Mouse (Mus musculus): ENCODE results near the gene Fbxw14. TPM values are rescaled to one million over a fixed set of nuclear protein-coding genes. Genes with fewer than 3 reads are reported as not detected.
"Not testable (repeated sequence)": the region's sequence is repeated elsewhere in the genome, so short reads cannot be mapped to it uniquely, and the experiment has no call there.

Gene Fbxw14
- total RNA-seq (2021), result not detected
- long read RNA-seq, experiment 1, result 0 reads
- long read RNA-seq, experiment 2, result 0 reads

DNA sequence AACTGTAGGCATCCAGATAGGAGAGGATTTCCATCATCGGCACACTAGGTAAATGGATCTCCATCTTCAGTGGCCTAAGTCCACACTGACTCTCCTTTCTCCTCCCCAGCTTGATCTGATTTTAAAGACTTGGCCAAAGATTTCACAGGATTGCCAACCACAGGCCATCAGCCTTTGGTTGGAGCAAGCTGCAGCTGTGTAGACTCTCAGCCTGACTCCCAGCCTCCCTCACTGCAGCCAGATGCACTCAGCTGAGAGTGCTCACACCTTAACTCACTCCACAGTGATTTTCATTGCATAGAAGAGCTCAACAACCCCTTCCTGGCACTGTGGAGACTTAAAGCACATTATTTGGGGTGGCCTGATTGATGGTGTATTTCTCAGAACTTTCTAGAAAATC lies at the start of gene Fbxw14:
TSS of gene Fbxw14 (minus strand) at position 101 of the 400 bp plus-strand sequence.
- DNase-seq (ENCODE audit: low spot score in 2 of 2), result not testable (repeated sequence)

DNA sequence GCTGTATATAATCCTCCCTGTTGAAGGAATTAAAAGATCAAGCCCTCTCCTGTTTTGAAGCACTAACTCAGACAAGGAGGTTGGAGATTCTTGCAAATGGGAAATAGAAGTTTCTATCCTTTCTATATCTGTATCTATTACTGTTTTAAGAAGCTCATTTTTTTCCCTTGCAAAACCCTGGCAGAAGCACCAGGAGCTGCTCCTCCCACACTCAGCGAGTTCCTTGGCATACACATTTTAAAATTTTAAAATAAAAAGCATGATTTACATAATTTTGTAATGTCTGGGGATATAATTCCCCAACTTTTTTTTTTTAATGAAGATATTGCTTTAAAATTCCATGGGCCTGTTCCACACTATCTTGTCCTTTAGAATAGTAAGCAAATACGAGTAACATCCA lies 24.4 kb downstream of the Fbxw14 start:
- no peak for DNase-seq (ENCODE audit: low spot score in 2 of 2)

DNA sequence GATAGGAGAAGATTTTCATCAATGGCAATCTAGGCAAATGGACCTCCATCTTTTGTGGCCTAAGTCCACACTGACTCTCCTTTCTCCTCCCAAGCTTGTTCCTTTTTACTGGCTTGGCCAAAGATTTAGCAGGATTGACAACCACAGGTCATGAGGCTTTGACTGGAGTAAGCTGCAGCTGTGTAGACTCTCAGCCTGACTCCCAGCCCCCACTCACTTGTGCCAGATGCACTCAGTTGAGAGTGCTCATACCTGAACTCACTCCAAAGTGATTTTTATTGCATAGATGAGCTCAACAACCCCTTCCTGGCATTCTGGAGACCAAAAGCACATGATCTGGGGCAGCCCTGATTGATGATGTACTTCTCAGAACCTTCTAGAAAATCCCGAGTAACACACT lies 52.8 kb downstream of the Fbxw14 start, which contains the start of gene Fbxw20:
TSS of gene Fbxw20 (minus strand) at position 101 of the 400 bp plus-strand sequence.
- no peak for DNase-seq (ENCODE audit: low spot score in 2 of 2)

Other genes with a start within 250 kb of the Fbxw14 start
- 10 to 100 TPM; 50.6 to 54.3 TPM for gene Shisa5, start 249.1 kb downstream of the Fbxw14 start, total RNA-seq (2021)
- 10 to 100 TPM; 10.3 to 12.0 TPM for gene Trex1, start 227.9 kb downstream of the Fbxw14 start, total RNA-seq (2021)
- gene Atrip, start 213.6 kb downstream of the Fbxw14 start, total RNA-seq (2021), result 10 to 100 TPM; 10.4 to 13.5 TPM
- gene Ccdc51, start 205.2 kb downstream of the Fbxw14 start, total RNA-seq (2021), result 1 to 10 TPM; 8.6 to 9.1 TPM
- 100 to 1,000 TPM; 186 to 241 TPM for gene Tma7, start 205.1 kb downstream of the Fbxw14 start, total RNA-seq (2021)
- gene Plxnb1, start 192.3 kb downstream of the Fbxw14 start, total RNA-seq (2021), result 1 to 10 TPM; 8.4 to 9.8 TPM
- gene Fbxw21, start 125.6 kb downstream of the Fbxw14 start, total RNA-seq (2021), result not detected
- not detected for gene Fbxw13, start 91.7 kb downstream of the Fbxw14 start, total RNA-seq (2021)
- not detected for gene Fbxw20, start 52.9 kb downstream of the Fbxw14 start, total RNA-seq (2021)
- not detected for gene Fbxw28, start 52.0 kb upstream of the Fbxw14 start, total RNA-seq (2021)
- not detected for gene Fbxw22, start 116.6 kb upstream of the Fbxw14 start, total RNA-seq (2021)
- not detected for gene Fbxw16, start 161.5 kb upstream of the Fbxw14 start, total RNA-seq (2021)
- not detected for gene Fbxw19, start 208.2 kb upstream of the Fbxw14 start, total RNA-seq (2021)

Measured in gastrocnemius, postnatal 4 days (tissue).